Mouse (Mus musculus) thymus, postnatal 36 days (tissue): ENCODE data around the gene Tcea3.

Source experiments
- DNase-seq, 2 experiments: peaks; one replicate each; pipeline ENCODE4 v3.0.0; 2022; ENCODE audit warnings: mixed read lengths in 2 of 2

Tcea3 gene

DNA sequence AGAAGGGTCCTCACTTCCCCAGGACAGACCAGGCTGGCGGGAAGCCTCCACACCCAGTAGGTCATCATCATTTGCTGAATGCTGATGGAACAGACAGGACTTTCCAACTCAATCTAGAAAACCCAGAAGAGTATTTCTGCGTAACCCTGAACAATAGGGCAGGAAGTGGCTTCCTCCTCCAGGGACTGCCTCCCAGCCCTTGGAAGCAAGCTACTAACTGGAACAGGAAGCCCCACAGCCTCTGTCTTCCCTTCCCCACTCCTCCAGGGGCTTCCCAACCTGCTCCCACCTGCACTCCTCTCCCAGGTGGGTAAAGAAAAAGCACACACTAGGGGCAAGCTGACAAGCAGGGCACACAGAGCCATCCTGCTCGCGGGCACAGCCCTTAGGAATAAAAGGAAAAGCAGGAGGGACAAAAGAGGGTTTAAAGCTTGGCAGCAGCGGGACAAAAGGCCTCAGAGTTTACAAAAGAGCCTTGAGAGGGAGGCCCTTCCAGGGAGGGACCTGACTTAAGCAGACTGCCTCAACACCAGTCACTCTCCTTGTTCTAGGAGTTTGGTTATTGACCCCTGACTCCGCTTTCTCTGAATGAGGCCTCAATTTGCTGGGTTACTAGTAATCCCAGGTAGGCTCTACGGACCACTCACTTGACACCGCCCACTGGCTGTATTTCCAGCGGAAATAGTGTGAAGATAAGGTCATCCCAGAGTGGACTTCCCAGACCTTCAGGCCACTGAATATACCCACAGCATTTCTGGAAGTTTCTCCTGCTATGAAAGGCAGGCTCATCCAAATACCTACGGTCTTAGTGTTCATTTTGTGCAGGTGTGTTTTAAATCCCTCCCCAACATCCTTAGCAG lies 35.3 kb downstream of the Tcea3 start:
- no peak for DNase-seq

DNA sequence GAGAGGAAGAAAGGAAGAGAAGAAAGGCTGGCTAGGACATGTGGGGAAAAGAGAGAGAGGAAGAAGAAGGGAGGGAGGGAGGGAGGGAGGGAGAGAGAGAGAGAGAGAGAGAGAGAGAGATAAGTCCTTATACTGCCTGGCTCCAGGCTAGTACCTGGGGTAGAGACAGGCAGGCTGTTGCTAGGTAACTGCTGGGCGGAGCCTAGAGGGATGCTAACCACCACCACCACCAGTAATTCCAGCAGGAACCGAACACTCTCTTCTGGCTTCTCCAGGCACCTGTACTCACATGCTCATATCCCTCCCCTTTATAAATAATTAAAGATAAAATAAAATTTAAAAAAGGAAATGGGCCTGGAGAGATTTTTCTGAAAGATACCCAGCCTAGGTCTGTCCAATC lies 36.3 kb downstream of the Tcea3 start:
- DNase-seq: no peak

DNA sequence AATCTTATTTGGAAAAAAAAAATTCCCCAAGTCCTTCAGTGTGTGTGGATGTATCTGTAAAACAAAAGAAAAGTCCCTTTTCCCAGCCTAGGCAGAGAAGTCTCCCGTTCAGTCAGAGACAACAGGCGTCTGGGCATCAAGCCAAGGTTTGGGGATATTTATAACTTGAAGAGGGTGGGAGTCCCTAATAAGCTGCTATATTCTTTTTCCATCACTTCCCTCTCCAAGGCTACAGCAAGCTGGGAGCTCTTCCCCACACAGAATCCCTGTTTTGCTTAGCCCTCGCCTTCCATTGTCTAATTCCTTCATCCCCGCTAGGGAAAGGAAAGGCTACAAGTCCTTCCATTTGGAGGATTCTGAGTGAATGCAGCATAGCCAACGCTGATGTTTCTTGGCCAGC lies 36.9 kb downstream of the Tcea3 start, which contains the start of gene Zfp46:
Zfp46 (plus strand) TSS at position 229 of the 400 bp plus-strand sequence.
- DNase-seq: no peak

DNA sequence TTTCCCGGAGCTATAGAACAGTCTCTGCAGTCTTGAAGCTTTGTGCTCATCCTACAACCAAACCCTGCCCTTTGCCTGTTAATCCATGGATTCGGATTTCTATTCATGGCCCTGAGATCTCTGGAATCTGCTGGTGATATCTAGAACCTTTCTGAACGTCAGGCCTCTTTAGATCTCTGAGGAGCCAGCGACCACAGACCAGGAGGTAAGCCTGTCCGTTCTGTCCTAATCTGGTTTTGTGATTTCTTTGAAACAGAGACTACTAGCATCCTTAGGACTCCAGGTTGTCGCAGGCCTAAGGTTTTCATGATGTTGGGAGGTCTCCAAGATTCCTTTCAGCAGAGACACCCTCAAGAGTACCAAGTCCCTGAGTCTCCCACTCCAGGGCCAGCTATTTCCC lies 37.4 kb downstream of the Tcea3 start:
- DNase-seq: no peak

DNA sequence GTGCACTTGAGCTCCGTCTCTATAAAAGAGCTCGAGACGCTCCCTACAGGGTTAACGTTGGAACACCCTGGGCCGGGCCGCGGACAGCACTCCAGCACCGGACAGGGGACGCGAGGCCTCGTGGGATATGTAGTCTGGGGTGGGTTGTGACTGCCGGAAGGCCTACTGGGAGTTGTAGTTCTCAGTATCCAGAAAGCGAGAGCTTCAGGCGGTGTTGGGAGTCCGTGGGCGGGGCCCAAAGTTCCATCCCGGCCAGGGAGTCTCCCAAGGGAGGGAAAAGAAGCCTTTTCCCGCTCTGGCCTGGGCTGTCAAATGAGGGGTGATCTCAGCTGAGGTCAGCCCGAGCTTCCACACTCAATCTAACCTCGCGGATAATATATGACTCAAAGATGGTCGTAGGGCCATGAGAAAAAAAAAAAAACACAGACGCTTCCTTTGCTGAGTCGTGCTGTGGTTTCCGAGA lies 37.9 kb downstream of the Tcea3 start:
- DNase-seq: peak; percentile 86 to 91

DNA sequence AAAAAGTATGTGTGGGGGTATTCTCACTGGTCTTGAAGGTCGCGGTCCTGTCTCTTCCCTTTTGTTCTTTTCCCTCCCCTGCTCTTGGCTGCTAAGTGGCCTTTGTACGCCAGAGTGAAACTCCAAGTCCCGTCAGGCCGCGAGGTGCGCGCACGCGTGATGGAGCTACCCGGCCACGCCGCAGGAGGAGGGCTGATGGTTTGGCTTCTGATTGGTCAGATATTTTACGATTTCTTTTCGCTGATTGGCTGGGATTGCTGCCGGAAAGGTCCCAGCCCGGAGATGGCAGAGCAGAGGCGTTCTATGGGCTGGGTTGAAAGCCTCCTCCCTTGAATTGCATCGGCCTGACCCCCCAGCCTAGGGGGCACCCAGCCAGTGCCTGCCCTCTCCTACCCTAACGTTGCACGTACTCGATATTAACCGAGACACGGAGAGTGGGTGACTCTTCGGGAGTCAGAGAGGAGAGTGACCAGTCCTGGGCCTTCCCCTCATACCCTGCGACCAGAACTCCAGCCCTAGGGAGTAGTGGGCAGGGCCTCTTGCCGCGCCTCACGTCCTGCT lies 38.4 kb downstream of the Tcea3 start:
- peak; percentile 93 to 96 for DNase-seq

DNA sequence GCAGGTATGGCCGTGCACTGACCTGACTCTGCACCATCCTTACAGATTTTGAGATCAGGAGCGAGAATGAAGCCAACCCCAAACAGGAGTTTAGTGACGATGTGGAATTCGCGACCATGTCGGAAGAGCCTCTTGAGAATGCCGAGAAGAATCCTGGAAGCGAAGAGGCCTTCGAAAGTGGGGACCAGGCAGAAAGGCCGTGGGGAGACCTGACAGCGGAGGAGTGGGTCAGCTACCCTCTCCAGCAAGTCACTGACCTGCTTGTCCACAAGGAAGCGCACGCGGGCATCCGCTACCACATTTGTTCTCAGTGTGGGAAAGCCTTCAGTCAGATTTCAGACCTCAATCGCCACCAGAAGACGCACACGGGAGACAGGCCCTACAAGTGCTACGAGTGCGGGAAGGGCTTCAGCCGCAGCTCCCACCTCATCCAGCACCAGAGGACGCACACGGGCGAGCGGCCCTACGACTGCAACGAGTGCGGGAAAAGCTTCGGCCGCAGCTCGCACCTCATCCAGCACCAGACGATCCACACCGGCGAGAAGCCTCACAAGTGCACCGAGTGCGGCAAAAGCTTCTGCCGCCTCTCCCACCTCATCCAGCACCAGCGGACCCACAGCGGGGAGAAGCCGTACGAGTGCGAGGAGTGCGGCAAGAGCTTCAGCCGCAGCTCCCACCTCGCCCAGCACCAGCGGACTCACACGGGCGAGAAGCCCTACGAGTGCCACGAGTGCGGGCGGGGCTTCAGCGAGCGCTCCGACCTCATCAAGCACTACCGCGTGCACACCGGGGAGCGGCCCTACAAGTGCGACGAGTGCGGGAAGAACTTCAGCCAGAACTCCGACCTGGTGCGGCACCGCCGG lies 42.6 kb downstream of the Tcea3 start:
- DNase-seq: no peak

DNA sequence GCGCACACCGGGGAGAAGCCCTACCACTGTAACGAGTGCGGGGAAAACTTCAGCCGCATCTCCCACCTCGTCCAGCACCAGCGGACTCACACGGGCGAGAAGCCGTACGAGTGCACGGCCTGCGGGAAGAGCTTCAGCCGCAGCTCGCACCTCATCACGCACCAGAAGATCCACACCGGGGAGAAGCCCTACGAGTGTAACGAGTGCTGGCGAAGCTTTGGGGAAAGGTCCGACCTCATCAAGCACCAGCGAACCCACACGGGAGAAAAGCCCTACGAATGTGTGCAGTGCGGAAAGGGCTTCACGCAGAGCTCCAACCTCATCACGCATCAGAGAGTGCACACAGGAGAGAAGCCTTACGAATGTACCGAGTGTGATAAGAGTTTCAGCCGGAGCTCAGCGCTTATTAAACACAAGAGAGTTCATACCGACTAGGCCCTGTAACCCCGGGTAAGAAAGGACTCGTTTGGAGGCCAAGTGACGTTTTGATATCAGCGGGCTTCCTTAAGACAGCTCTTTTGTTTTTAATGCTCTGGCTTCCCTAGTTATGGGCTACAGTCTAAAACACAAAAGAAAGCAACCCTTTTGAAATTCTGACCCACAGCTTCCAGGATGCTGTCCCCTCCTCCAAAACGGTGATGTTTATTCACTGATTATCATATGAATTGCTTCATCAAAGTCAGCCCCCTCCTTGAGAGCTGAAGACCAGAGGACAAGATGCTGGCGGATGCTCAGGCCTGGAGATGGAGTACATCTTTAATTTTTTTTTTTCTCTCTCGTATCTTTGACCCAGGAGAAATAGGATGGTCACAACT lies 43.5 kb downstream of the Tcea3 start:
- no peak for DNase-seq

DNA sequence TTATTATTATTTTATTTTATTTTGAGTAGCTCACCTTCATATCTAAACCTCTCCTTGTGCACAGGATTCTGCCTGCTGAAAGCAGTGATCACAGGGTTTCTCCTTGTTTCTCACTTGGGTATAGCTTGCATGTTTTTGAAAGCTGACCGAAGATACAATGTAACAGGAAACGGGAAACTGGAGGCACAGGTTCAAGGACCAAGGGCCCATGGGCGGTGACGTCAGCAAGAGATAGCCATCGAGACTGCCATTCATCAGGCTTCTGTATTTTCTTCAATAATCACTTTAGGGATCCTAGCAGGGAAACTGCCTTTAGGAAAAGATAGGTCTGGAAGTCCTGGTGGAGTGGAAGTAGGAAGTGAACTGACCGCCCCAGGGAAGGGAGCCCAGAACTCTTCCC lies 44.2 kb downstream of the Tcea3 start:
- no peak for DNase-seq

DNA sequence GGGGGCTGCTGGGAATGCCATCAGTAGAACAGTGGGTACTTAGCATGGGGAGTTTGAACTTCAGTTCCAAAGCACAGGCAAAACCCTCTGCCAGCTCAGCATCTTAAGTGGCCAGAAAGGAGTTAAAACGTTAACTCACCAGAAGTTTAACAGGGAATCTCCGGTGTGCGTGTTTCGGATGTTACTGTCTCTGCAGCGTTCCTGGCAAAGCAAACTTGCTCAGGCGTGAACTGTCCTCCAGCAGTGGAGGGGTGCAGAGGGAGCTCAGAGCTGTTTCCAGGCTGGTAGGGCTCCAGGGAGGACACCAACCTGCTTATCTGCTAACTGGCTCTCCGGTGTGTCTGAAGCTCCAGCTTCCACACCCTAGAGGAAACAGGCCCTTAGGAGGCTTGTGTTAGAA lies 48.4 kb downstream of the Tcea3 start:
- no peak for DNase-seq

DNA sequence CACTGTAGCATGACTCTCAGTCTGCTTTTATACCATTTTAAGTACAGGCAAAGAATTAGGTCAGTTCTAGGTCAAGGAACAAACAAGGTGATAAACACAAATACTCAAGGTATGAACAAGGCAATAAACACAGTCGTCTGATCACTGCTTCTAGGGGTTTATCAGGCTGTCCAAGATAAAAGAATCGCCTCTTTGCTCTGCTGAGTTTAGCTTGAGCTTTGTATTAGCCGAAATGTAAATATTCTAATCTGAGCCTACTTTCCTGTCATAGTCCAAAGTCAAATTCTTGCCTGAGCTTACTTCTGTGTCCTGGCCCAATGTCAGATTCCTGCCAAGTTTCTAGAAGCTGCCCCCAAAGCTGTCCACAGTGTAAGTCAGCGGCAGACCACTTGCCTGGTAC lies 54.9 kb downstream of the Tcea3 start:
- DNase-seq: no peak

DNA sequence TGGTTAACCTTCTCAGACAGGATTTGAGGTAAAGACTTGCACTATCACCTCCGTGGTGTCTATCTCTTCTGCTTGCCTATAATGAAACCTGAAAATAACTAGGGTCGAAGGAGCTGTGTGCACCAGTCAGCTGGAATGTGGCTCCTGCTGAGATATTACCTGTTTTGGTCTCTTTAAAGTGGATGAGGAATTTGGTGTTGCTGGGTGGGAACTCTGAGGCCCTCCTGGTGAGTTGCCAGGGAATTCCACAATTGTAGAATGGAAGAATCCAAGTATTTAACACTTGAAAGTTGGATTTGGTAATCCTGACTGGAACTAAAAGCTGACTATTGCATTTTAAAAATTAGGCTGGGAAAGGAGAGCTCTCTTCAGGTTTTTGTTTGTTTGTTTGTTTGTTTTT lies 56.7 kb downstream of the Tcea3 start:
- DNase-seq: no peak

DNA sequence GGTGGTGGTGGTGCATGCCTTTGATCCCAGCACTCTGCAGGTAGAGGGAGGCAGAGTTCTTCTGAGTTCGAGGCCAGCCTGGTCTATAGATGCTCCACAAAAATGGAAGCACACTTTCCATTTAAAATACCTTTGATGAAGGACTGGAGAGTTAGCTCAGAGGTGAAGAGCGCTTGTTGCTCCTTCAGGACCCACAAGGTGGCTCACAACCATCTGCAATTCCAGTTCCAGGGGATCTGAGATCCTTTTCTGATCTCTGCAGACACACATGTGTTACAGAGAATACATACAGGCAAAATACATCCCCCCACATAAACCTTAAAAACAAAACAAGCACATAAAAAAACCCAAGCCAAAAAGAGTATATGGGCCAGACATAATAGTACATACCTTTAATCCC lies 60.8 kb downstream of the Tcea3 start:
- no peak for DNase-seq

DNA sequence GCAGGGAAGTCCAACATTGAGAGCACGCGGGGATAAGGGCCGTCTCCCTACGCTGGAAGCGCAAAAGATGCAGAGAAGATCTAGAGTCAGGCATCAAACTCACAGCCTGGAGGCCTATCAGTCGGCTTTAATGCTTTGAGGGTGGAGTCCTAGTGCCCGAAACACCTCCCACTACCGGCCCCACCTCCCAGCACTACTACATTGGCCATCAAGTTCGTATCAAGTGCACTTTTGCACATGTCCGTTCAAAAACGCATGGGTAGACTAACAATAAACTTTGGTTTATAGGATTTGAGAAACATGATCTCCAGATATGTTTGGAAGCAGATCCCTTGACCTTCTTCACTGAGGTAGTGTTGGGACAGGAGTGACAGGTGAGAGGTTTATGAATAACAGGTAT lies 62.3 kb downstream of the Tcea3 start:
- DNase-seq: peak; percentile 51 to 64

DNA sequence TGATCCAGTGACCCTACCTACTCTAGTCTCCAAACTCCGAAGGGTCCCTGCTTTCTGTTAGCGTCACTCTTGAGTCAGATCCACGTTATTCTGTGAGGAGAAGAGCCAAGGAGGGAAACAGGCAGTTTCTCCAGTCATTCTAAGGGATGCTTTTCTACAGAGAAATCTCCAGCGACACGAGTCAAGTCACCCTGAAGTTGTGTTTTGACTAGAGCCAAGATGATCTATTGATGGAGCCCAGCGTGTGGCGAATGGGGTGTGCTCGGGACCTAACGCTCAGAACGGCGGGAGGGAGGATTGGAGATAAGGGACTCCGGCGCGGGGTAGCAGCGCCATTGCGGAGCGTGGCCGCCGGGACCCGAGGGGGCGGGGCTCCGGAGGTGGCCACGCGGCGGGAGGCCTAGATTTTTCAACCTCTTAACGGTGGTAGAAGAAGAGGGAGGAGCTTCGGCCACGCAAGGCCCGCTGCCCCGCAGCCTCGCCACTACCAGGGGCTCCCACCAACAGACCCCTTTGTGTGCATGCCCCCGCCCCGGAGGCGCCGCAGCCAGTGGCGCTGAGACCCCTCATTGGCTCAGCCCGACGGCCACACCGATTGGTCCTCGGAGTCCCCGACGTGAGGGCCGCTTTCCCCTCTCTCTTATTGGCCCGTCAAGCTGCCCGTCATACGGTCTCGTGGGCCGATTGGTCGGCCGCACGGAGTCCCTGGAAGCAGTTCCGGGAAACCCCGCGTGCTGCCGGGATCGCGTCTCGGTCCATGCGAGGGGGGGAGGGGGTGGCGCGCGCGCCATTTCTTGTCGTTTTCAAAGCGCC lies 62.9 kb downstream of the Tcea3 start, which contains the start of gene Hnrnpr:
Hnrnpr (plus strand) TSS at position 714 of the 813 bp plus-strand sequence.
- peak; percentile 99 for DNase-seq

DNA sequence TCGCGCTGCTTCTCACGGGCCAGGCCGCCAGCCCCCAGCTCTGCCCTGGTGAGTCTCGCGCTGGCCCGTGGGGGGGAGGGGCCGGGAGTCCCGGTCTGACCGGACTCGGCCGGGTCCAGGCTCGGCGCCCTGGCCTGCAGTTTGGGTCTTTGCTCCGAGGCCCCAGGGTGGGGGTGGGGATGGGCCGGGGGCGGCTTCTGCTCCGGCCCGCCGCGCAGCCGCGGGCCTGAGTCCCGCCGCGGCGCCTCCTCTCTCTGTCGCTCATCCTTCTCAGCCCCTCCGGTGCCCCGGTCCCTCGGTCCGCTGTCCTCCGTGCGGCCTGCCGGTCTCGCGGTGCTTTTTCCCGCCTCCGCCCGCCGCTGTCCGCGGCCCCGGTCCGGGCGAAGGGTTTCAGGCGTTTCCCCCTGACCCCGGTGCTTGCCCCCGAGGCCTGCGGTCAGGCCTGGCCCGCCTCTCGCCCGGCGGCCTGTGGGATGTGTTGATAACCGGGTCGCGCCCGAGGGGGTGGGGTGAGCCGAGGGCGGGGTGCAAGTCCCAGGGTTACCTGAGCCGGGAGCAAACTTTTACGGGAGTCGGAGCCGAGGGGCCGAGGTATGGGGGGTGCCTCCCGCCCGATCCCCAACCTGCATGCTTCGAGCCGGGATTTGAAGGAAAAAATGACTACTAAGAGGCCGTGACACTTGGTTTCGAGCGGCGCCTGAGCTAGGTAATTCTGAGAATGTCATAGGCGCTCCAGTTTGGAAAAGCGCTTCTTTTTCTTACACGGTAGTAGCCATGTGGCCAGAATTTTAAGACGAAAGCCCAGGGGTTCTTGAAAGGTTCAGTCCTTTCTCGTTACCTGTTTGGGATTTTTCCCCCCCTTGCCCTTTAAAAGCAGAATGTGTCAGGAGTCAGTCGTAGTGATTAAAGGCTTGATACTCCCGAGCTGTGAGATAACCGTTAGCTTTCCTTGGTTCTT lies 63.8 kb downstream of the Tcea3 start:
- DNase-seq: peak; percentile 57 to 73

DNA sequence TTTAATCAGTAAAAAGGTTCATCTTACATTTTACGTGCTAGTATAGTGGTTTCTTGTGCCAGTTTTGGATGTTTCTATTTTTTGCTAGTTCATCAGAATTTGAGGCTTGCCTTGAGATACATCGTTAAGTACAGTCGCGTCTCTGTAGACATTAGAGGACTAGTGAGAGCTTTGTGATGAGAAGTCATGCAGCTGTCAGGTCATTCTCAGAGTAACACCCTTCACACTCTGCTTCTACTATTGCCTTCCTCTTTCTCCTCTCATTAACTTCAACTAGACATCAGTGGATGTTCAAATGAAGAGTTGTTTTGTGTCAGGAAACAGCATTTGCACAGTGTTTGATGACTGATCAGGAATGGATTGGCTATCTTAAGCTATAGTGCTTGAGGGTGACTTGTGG lies 65.1 kb downstream of the Tcea3 start:
- DNase-seq: no peak

DNA sequence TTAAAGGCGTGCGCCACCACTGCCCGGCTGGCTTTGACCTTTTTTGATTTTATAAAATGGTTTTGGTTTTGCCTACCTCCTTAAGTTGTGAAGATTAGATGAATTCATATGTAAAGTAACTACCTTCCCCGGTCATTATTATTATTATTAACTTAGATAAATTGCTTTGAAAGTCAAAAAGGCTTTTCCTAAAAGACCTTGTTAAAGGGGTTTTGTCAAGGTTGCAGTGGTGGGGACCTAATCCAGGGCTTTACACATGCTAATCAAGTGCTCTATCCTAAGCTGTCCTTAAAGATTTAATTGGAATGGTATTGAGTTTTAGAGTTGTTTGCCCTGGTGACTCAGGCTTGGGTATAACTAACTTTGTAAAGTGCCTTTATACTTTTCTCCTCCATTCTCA lies 70.1 kb downstream of the Tcea3 start:
- DNase-seq: no peak

DNA sequence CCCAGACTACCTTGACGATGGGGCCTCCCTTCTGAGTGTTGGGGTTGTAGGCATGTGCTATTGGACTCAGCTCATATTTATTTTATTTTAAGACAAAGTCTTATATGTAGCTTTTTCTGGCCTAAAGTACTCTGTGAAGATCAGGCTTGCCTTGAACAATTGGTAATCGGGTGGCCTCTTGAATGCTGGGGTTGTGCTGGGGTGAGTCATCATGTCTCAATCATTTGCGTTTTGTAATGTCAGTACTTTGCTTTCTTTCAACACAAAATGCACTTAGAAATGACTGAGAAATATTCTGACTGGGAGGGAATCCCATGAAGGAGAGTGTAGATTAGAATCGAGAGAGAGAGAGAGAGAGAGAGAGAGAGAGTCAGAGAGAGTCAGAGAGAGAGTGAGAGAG lies 72.5 kb downstream of the Tcea3 start:
- no peak for DNase-seq

DNA sequence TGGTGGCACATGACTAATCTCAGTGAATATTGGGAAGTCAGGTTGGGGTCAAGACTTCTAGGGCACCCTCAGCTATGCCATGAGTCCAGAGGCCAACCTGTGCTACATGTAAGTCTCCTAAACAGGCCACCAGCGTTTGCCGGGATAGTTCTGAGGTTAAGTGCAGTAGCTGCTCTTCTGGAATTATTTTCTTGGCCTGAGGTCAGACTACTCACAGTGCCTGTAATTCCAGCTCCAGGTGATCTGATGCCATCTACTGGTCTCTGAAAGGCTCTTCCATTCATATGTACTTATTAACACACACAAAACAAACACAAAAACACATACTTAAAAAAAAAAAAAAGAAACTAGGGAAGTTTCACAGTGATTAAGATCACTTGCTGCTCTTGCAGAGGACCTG lies 76.7 kb downstream of the Tcea3 start:
- DNase-seq: no peak
